Mouse (Mus musculus) embryonic fibroblast, embryonic 13.5 days (primary cell): ENCODE data around the gene Adam12. TPM values are rescaled to one million over a fixed set of nuclear protein-coding genes. Genes with fewer than 3 reads are reported as not detected.

Source experiments
- H3K27ac ChIP-seq: 2 replicates; pipeline ENCODE4 v1.5.1; 2012; ENCODE audit warnings: low read length, control low read depth, inconsistent platforms; ENCODE audit not compliant: insufficient read depth
- H3K4me1 ChIP-seq: 2 replicates; pipeline ENCODE4 v1.6.1; 2011; ENCODE audit warnings: low read length; ENCODE audit not compliant: control insufficient read depth, insufficient read depth
- H3K4me3 ChIP-seq: 2 replicates; pipeline ENCODE4 v1.5.1; 2011; ENCODE audit warnings: mild to moderate bottlenecking, control low read depth, low read length; ENCODE audit not compliant: insufficient read depth
- CTCF ChIP-seq: IDR thresholded peaks from 2 replicates; pipeline ENCODE4 v1.5.1; 2011; ENCODE audit warnings: mild to moderate bottlenecking, control low read depth, low read length, moderate library complexity, borderline replicate concordance; ENCODE audit not compliant: insufficient read depth
- POLR2A ChIP-seq: IDR thresholded peaks from 2 replicates; pipeline ENCODE4 v1.6.1; 2011; ENCODE audit warnings: low read depth, mild to moderate bottlenecking, control low read depth, low read length, moderate library complexity
- polyA plus RNA-seq: library from polyadenylated mRNA; stranded (reverse); fragments of >200 nt; gene quantifications from 2 replicates; pipeline ENCODE4 v1.2.4, GENCODE M21; 2011; ENCODE audit warnings: low read depth; ENCODE audit not compliant: missing spikeins, insufficient read length

Gene Adam12
- polyA plus RNA-seq, 1 experiment: 104 TPM

DNA sequence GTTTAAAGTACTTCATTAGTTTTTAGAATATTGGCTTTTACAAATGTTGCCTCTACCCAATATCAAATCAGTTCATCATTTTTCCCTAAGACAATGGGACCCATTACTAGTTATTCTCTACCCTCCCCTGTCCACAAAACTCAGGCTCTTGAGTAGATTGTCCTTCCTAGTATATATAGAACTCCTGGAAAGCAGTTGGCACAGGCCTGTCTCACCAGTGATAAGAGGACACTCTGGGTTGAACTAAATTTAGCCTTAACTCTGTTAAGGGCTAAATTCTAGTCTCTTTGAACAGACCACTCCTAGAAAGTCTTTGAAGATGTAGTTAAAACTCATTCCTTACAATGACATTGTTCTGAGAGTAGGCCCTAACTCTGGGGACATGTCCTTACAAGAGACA, 241.0 kb downstream of the Adam12 start:
- TF ChIP-seq POLR2A (no peak), CTCF (no peak)
- no peak overlapping the region for H3K4me3 ChIP-seq
- H3K27ac ChIP-seq: no peak overlapping the region
- no peaks in the 10 kb centered on the region for H3K4me1 ChIP-seq

GRCm38 (mm10) chr7:133988356-133988755, 243.6 kb downstream of the Adam12 start:
- TF ChIP-seq CTCF: no peak
- no peak for TF ChIP-seq POLR2A
- Histone ChIP-seq H3K4me1 (peaks cover 9% of the 10 kb centered on the region; the same call in 1 of the 2 replicates), H3K4me3 (no peak overlapping the region), H3K27ac (no peak overlapping the region)

DNA sequence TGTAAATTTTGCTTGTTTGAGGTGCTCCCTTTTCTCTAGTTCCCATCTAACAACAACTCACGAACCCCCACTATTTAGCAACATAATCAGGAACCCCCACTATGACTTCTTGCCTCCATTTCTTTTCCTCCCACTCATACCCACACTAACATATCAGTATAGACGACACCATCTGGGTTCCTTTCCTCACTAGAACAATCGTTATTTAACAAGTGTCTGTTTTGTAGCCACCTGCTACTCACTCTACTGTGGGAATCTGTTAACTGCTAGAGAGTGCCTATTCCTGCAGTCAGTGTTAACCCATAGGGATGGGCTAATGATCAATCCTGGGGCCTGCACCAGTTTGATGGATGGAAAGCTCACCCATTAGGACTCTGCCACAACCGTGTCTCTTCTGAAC, 245.7 kb downstream of the Adam12 start:
- H3K4me3 ChIP-seq: no peak overlapping the region
- H3K27ac ChIP-seq: no peak overlapping the region
- no peak for TF ChIP-seq CTCF
- no peak for TF ChIP-seq POLR2A
- H3K4me1 ChIP-seq: peaks cover 9% of the 10 kb centered on the region; the same call in 1 of the 2 replicates

GRCm38 (mm10) chr7:133985648-133986047, 246.3 kb downstream of the Adam12 start:
- H3K4me1 ChIP-seq: peaks cover 9% of the 10 kb centered on the region; the same call in 1 of the 2 replicates
- H3K27ac ChIP-seq: no peak overlapping the region
- TF ChIP-seq CTCF: no peak
- TF ChIP-seq POLR2A: no peak
- H3K4me3 ChIP-seq: no peak overlapping the region

DNA sequence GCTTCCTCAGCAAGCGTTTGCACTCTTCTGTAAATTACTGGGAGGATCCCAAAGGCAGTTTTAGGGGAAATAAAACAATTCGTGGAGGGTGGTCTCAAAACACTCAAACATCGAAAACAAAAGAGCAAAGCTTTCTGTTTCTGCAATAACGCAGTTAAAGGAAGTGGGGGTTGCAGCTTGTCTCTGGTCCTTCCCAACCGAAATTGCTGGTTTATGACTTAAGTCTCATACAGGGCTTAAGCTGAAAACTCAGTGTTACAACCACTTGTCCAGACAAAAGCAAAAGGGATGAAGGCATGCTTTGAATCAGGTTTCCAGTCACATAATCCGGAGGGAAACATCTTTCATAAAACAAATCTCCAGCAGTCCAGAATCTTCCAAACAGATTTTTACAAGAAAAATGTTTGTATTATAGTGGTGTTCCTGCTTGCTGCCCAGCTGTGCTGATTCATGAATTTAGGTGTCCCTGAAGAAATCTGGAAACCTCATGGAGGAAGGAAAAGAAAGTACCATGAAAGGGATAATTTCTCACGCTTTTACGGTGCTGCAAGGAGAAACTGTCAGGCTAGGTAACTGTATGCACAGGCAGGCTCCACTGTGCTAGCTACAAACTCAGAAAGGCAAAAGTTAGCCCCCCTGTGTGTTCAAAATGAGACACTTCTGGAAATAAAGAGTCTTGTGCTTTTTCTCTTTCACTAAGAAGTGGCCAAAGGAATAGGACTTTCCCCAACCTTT, 255.4 kb downstream of the Adam12 start:
- H3K27ac ChIP-seq: peak overlapping the region; percentile 23; the same call in 1 of the 2 replicates

GRCm38 (mm10) chr7:133971086-133971485, 260.9 kb downstream of the Adam12 start:
- TF ChIP-seq POLR2A (no peak), CTCF (no peak)
- no peak overlapping the region for H3K4me3 ChIP-seq
- peaks cover 5% of the 10 kb centered on the region for H3K4me1 ChIP-seq
- peak overlapping the region; percentile 0; the same call in 1 of the 2 replicates for H3K27ac ChIP-seq

More for the DNA sequence above, 255.4 kb downstream of the Adam12 start:
- no peak overlapping the region for H3K4me3 ChIP-seq
- no peaks in the 10 kb centered on the region; the same call in 1 of the 2 replicates for H3K4me1 ChIP-seq
- no peak for TF ChIP-seq CTCF
- no peak for TF ChIP-seq POLR2A

DNA sequence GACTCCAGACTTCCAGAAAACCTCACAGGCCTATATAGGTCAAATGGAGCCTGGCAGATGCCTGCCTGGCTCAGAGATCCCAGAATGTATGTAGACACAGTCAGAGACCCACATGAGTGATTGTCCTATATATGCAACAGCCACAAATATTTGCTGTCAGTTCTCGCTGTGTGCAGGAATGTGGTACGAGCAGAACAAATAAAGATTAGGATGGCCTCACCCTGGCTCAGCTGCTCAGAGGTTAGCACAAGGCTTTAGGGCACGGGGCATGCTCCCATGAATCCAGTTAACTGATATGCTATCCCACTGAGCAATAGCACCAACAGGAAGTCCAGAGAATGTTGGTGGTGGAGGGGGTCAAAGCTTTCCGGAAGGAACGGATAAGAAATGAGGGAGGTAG, 261.5 kb downstream of the Adam12 start:
- Histone ChIP-seq H3K4me1 (peaks cover 5% of the 10 kb centered on the region), H3K4me3 (no peak overlapping the region), H3K27ac (peak overlapping the region; percentile 0; the same call in 1 of the 2 replicates)
- TF ChIP-seq POLR2A (no peak), CTCF (no peak)

DNA sequence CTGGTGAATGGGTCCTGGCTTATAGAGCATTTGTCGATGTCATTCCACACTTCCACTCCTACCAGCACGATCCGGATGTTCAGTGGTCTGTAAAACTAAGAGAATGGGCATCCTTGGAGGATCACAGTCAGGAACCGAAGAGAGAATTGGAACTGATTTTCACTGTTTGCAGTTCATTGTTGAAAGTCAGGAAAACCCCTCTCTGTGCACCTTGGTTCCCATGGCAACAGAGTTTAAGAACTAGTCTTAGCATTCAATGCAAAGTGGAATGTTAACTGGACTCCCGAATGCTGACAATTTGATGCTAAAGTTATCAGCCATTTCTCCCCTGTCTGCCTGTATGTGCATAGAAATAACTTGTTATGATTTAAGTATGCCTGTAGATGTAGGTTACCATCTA, 264.0 kb downstream of the Adam12 start:
- H3K27ac ChIP-seq: no peak overlapping the region
- H3K4me1 ChIP-seq: peaks cover 11% of the 10 kb centered on the region
- H3K4me3 ChIP-seq: no peak overlapping the region
- no peak for TF ChIP-seq CTCF
- no peak for TF ChIP-seq POLR2A

DNA sequence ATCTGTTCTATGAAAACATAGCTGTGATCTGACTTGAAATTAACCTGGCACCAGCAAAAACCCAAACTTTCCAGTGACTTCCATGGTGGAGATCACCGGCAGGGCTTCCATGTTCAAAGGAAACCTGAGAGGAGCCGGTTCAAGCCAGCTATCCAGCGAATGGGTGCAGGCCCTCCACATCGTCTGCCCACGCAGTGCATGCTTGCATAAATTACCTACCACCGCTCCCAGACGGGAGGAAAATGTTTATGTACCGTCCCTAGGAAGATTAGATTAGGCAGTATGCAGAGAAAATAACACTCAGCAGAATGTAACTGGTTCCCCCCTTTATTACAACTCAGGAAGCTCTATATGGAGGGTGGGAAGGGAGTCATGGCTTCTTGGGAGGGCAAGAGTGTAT, 268.4 kb downstream of the Adam12 start:
- H3K4me3 ChIP-seq: no peak overlapping the region
- TF ChIP-seq POLR2A (no peak), CTCF (no peak)
- peak overlapping the region; percentile 83 for H3K27ac ChIP-seq
- 0 out of 2 replicates have a peak, but pooled peaks cover 6% of the 10 kb centered on the region for H3K4me1 ChIP-seq

GRCm38 (mm10) chr7:133959200-133959599, 272.7 kb downstream of the Adam12 start:
- Histone ChIP-seq H3K4me3 (no peak overlapping the region), H3K27ac (no peak overlapping the region), H3K4me1 (0 out of 2 replicates have a peak, but pooled peaks cover 1% of the 10 kb centered on the region)
- peak; percentile 12; the same call in 1 of the 2 replicates for TF ChIP-seq CTCF
- no peak for TF ChIP-seq POLR2A

GRCm38 (mm10) chr7:133957873-133958272, 274.1 kb downstream of the Adam12 start:
- H3K4me1 ChIP-seq: no peaks in the 10 kb centered on the region
- H3K27ac ChIP-seq: no peak overlapping the region
- no peak for TF ChIP-seq POLR2A
- TF ChIP-seq CTCF: no peak

More at GRCm38 (mm10) chr7:133957873-133958272, 274.1 kb downstream of the Adam12 start:
- H3K4me3 ChIP-seq: no peak overlapping the region
